Mouse (Mus musculus): Measurements from ENCODE around the gene Gja4. TPM values are rescaled to one million over a fixed set of nuclear protein-coding genes. Genes with fewer than 3 reads are reported as not detected.

The Gja4 gene
- 13.1 TPM for polyA plus RNA-seq (2014; fragmentation: Illumina TruSeq; extraction: RNeasy Lipid Tissue Mini Kit (QIAGEN cat#74804); ENCODE audit: low read depth, low replicate concordance)

DNA sequence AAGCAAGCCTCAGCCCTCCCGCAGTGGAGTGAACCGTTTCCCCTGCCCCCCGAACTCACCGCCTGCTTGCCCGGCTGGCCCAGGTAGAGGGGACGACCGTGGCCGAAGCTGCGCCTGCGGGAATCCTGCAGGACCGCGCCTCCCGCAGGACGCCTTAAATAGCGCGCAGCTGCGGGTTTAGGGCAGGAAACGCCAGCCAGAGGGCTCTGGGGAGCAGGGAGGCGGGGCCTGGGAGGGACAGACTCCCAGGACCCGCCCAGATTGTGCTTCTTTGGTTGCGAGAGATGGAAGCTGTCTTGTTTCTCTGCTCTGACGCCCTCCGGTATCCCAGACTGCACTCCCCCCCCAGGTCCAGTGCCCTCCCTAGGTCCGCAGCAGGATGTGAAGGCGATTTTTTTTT is at the start of gene Gja4:
Gene Gja4 (minus strand): TSS at position 179 of the 400 bp plus-strand sequence.

DNA sequence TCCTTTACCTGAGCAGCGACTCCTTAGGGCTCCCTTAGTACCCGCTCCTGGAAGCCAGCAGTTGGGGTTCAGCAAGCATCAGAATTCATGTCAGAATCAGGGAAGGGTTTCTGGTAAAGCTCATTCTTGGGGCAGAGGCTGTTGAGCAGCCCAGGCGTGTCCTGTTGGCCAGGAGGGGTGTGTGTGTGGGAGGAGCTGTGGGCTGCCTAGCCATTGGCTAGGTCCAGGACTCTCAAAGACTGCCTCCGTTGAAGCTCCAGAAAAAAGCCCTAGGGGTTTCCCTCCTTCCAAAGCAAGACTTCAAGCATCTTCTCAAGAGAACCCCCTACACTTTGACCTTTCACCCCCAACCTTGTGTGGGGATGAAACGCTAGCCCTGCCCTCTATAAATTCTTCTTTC is 44.2 kb upstream of the Gja4 start, which contains the start of gene Gjb5:
Gene Gjb5 (minus strand): TSS at position 164 of the 400 bp plus-strand sequence.

DNA sequence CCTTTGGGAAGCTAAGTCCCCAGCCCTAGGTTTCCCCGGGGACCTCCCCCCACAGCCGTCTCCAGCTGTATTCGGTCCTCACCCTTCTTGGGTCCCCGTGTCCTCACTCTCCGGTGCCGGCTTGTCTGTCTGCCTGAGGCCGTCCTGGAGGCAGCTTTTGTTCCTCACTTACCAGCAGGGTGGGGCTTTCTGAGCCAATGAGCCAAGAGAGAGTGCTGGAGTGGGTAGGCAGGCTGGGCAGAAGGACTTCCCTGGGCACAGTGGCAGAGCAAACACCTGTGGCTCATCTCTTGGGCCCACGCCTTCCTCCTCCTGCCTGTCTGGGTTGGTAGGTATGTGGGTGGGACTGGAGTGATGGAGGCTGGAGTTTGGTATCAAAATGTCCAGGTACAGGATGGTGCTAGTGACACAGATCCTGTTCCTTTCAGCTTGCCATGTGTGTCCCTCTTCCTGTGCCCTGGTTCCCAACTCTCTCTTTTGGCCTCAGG is 40.2 kb upstream of the Gja4 start, which contains the start of gene Gjb4:
Gene Gjb4 (minus strand): TSS at position 131 of the 488 bp plus-strand sequence.

DNA sequence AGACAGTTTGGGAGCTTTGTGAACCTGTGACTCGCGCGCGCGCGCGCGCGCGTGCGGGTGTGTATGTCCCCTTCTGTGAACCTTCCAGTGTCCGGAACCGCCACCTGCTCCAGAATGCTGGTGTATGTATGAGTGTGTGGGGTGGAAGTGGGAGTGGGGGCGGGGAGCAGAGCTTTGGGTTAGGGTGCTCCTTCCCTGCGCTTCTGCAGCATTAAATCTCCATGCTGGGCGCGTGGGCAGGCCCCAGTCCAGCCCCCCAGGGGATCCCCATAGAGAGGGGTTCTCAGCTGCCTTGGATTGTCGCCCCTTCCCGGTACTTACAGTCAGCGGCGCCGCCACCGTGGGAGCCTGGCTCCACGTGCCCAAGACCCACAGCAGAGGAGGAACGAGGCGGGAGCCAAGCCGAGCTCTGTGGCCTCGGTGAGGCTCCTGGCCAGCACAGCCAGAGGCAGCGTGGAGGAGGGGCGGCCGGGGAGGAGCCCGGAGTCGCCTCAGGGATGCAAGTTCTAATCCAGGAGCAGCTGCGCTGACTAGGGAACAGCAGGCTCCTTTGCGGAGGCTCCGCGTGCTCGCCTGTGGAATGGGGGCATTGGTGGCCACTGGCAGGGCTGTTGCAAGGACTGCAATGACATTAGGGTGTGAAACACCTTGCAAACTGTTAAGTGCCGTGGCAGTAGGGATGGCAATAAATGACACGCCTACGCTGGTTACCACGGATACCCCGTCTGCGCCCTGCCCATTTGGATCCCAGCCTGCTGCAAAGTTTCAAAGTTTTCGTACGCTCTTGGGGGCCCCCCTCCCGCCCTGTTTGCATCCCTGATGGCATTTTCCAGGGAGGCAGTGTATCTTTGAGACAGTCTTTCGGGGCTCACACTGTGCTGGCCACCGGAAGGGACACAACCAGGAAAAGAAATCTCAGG is 16.6 kb upstream of the Gja4 start, which contains the start of gene Gjb3:
Gene Gjb3 (minus strand): TSS at position 664 of the 920 bp plus-strand sequence.

Other genes with a start within 250 kb of the Gja4 start
- 18.5 TPM for gene Zmym6, start 236.7 kb downstream of the Gja4 start, polyA plus RNA-seq (2014; fragmentation: Illumina TruSeq; extraction: RNeasy Lipid Tissue Mini Kit (QIAGEN cat#74804); ENCODE audit: low read depth, low replicate concordance)
- gene Tmem35b, start 190.3 kb downstream of the Gja4 start, polyA plus RNA-seq (2014; fragmentation: Illumina TruSeq; extraction: RNeasy Lipid Tissue Mini Kit (QIAGEN cat#74804); ENCODE audit: low read depth, low replicate concordance) = 2.1 TPM
- gene Dlgap3, start 144.8 kb downstream of the Gja4 start, polyA plus RNA-seq (2014; fragmentation: Illumina TruSeq; extraction: RNeasy Lipid Tissue Mini Kit (QIAGEN cat#74804); ENCODE audit: low read depth, low replicate concordance) = not detected
- 64.1 TPM for gene Smim12, start 70.3 kb downstream of the Gja4 start, polyA plus RNA-seq (2014; fragmentation: Illumina TruSeq; extraction: RNeasy Lipid Tissue Mini Kit (QIAGEN cat#74804); ENCODE audit: low read depth, low replicate concordance)
- not detected for gene Gjb3, start 16.8 kb upstream of the Gja4 start, polyA plus RNA-seq (2014; fragmentation: Illumina TruSeq; extraction: RNeasy Lipid Tissue Mini Kit (QIAGEN cat#74804); ENCODE audit: low read depth, low replicate concordance)
- not detected for gene Gjb4, start 40.0 kb upstream of the Gja4 start, polyA plus RNA-seq (2014; fragmentation: Illumina TruSeq; extraction: RNeasy Lipid Tissue Mini Kit (QIAGEN cat#74804); ENCODE audit: low read depth, low replicate concordance)
- 0.34 TPM for gene Gjb5, start 44.1 kb upstream of the Gja4 start, polyA plus RNA-seq (2014; fragmentation: Illumina TruSeq; extraction: RNeasy Lipid Tissue Mini Kit (QIAGEN cat#74804); ENCODE audit: low read depth, low replicate concordance)

Data from heart, adult 10 weeks (tissue).